Mouse (Mus musculus): Measurements from ENCODE around the gene Hist1h4f.

GRCm38 (mm10) chr13:23583387-23584068, 32.1 kb upstream of the Hist1h4f start:
- TF ChIP-seq CTCF (IDR thresholded peaks at IDR 0.05; ENCODE audit: low read depth, low read length) (no peak), POLR2A (IDR thresholded peaks at IDR 0.05; ENCODE audit: borderline replicate concordance, low read depth, low read length) (no peak)

Measured in bone marrow macrophage, adult 2 months (primary cell).